Mouse (Mus musculus) heart, embryonic 11.5 days (tissue): Measurements from ENCODE around the gene Prkca. TPM values are rescaled to one million over a fixed set of nuclear protein-coding genes. Genes with fewer than 3 reads are reported as not detected.

Experiments used
- ATAC-seq: fragments of 200-750 bp; cut with Nextera tagmentation; replicated peaks from 2 replicates; pipeline ENCODE4 v1.8.0; 2017; ENCODE audit warnings: moderate library complexity; ENCODE audit not compliant: insufficient number of reproducible peaks, low FRiP score, low TSS enrichment
- H3K27ac ChIP-seq: fragments of 300-500 bp; sonication (generic); 2 replicates; pipeline ENCODE4 v1.5.1; 2014; ENCODE audit warnings: mild to moderate bottlenecking, low read depth, low read length
- H3K27me3 ChIP-seq: fragments of 300-500 bp; sonication (generic); 2 replicates; pipeline ENCODE4 v1.6.1; 2014; ENCODE audit warnings: mild to moderate bottlenecking, low read length, mixed read lengths; ENCODE audit not compliant: control insufficient read depth, insufficient read depth
- H3K36me3 ChIP-seq: fragments of 300-500 bp; sonication (generic); 2 replicates; pipeline ENCODE4 v1.6.1; 2014; ENCODE audit warnings: mild to moderate bottlenecking, low read length, moderate library complexity, mixed read lengths; ENCODE audit not compliant: control insufficient read depth, insufficient read depth
- H3K4me1 ChIP-seq: fragments of 300-500 bp; sonication (generic); 2 replicates; pipeline ENCODE4 v1.6.1; 2014; ENCODE audit warnings: low read length; ENCODE audit not compliant: control insufficient read depth, insufficient read depth
- H3K4me2 ChIP-seq: fragments of 300-500 bp; sonication (generic); 2 replicates; pipeline ENCODE4 v1.6.1; 2014; ENCODE audit warnings: mild to moderate bottlenecking, moderate library complexity
- H3K4me3 ChIP-seq: fragments of 300-500 bp; sonication (generic); 2 replicates; pipeline ENCODE4 v1.5.1; 2014; ENCODE audit warnings: low read depth, low read length
- H3K9ac ChIP-seq: fragments of 300-500 bp; sonication (generic); 2 replicates; pipeline ENCODE4 v1.6.1; 2014; ENCODE audit warnings: mild to moderate bottlenecking, low read depth, low read length, moderate library complexity
- H3K9me3 ChIP-seq: fragments of 300-500 bp; sonication (generic); replicated peaks from 2 replicates; pipeline ENCODE4 v1.6.1; 2016; ENCODE audit warnings: low read length; ENCODE audit not compliant: control insufficient read depth
- WGBS: fragments of 180-500 bp; shearing (Covaris S2); extraction: QIAGEN DNeasy Blood & Tissue Kit; methylation state at CpG from one replicate; pipeline ENCODE4 v1.1.7; 2014; ENCODE audit not compliant: insufficient replicate concordance; 5-methylcytosine and 5-hydroxymethylcytosine counted together
- polyA plus RNA-seq: library from polyadenylated mRNA; unstranded; fragments of >200 nt; fragmentation: Nextera tagmentation; extraction: Ambion mirVana; gene quantifications from 2 replicates; pipeline ENCODE4 v1.2.1, GENCODE M21; 2014

Prkca gene
- polyA plus RNA-seq, 1 experiment from 2014 or later, result 16.9 TPM

- WGBS, result 51% methylated on average over 8 of the region's 8 CpGs
- H3K4me3 ChIP-seq, result no peak overlapping the region
- H3K27me3 ChIP-seq, result no peaks in the 10 kb centered on the region
- peaks cover 20% of the 10 kb centered on the region for H3K4me1 ChIP-seq
- H3K9ac ChIP-seq, result no peak overlapping the region
- no peak overlapping the region for H3K4me2 ChIP-seq
- no peaks in the 10 kb centered on the region for H3K36me3 ChIP-seq
- no peaks in the 10 kb centered on the region for H3K9me3 ChIP-seq
- H3K27ac ChIP-seq, result no peak overlapping the region
- ATAC-seq, result no peak
These were observed 9.9 kb downstream of the Prkca start for GRCm38 (mm10) chr11:108333583-108334379.

- Histone ChIP-seq H3K27ac (no peak overlapping the region), H3K4me1 (peaks cover 23% of the 10 kb centered on the region), H3K9ac (no peak overlapping the region), H3K27me3 (no peaks in the 10 kb centered on the region), H3K4me3 (no peak overlapping the region), H3K36me3 (no peaks in the 10 kb centered on the region), H3K9me3 (no peaks in the 10 kb centered on the region), H3K4me2 (no peak overlapping the region)
- 53% methylated on average over 5 of the region's 5 CpGs for WGBS
- ATAC-seq, result no peak
These were observed 10.7 kb downstream of the Prkca start for GRCm38 (mm10) chr11:108333006-108333405.

- Histone ChIP-seq H3K36me3 (no peaks in the 10 kb centered on the region), H3K27me3 (no peaks in the 10 kb centered on the region), H3K9me3 (no peaks in the 10 kb centered on the region), H3K27ac (no peak overlapping the region), H3K9ac (no peak overlapping the region), H3K4me3 (no peak overlapping the region), H3K4me2 (no peak overlapping the region), H3K4me1 (peaks cover 15% of the 10 kb centered on the region; the same call in 1 of the 2 replicates)
- ATAC-seq, result no peak
- WGBS, result 87% methylated on average over 11 of the region's 11 CpGs
These were observed 12.9 kb downstream of the Prkca start for GRCm38 (mm10) chr11:108330818-108331217.

- H3K36me3 ChIP-seq, result no peaks in the 10 kb centered on the region
- H3K27ac ChIP-seq, result no peak overlapping the region
- peaks cover 6% of the 10 kb centered on the region; the same call in 1 of the 2 replicates for H3K4me1 ChIP-seq
- no peaks in the 10 kb centered on the region for H3K27me3 ChIP-seq
- no peak for ATAC-seq
- no peak overlapping the region for H3K4me3 ChIP-seq
- H3K4me2 ChIP-seq, result no peak overlapping the region
- WGBS, result 88% methylated on average over 8 of the region's 8 CpGs
- H3K9me3 ChIP-seq, result no peaks in the 10 kb centered on the region
- no peak overlapping the region for H3K9ac ChIP-seq
These were observed 17.8 kb downstream of the Prkca start for GRCm38 (mm10) chr11:108325943-108326342.

- H3K4me3 ChIP-seq, result no peak overlapping the region
- 80% methylated on average over 2 of the region's 2 CpGs for WGBS
These were observed 21.6 kb downstream of the Prkca start for GRCm38 (mm10) chr11:108322156-108322555.

GRCm38 (mm10) chr11:108320561-108320960, 23.2 kb downstream of the Prkca start:
- Histone ChIP-seq H3K4me3 (no peak overlapping the region), H3K9me3 (no peaks in the 10 kb centered on the region), H3K4me1 (peaks cover 6% of the 10 kb centered on the region; the same call in 1 of the 2 replicates), H3K9ac (no peak overlapping the region), H3K36me3 (no peaks in the 10 kb centered on the region), H3K27ac (no peak overlapping the region), H3K4me2 (no peak overlapping the region), H3K27me3 (no peaks in the 10 kb centered on the region)
- ATAC-seq, result no peak
- 65% methylated on average over 7 of the region's 7 CpGs for WGBS

More at GRCm38 (mm10) chr11:108322156-108322555, 21.6 kb downstream of the Prkca start:
- H3K4me1 ChIP-seq, result peaks cover 6% of the 10 kb centered on the region; the same call in 1 of the 2 replicates
- ATAC-seq, result no peak
- no peaks in the 10 kb centered on the region for H3K9me3 ChIP-seq
- H3K27ac ChIP-seq, result no peak overlapping the region
- H3K9ac ChIP-seq, result no peak overlapping the region
- no peaks in the 10 kb centered on the region for H3K27me3 ChIP-seq
- no peaks in the 10 kb centered on the region for H3K36me3 ChIP-seq
- no peak overlapping the region for H3K4me2 ChIP-seq

GRCm38 (mm10) chr11:108319162-108319561, 24.6 kb downstream of the Prkca start:
- Histone ChIP-seq H3K27me3 (no peaks in the 10 kb centered on the region), H3K36me3 (no peaks in the 10 kb centered on the region), H3K9me3 (no peaks in the 10 kb centered on the region), H3K9ac (no peak overlapping the region), H3K4me2 (peak overlapping the region; percentile 16; the same call in 1 of the 2 replicates), H3K27ac (0 out of 2 replicates have a peak overlapping the region, but pooled peaks have one; percentile 29), H3K4me3 (no peak overlapping the region), H3K4me1 (peaks cover 10% of the 10 kb centered on the region)
- 68% methylated on average over 11 of the region's 11 CpGs for WGBS
- ATAC-seq, result peak; percentile 72

- WGBS, result 85% methylated on average over 6 of the region's 6 CpGs
- peaks cover 6% of the 10 kb centered on the region for H3K4me1 ChIP-seq
- ATAC-seq, result no peak
These were observed 25.9 kb downstream of the Prkca start for GRCm38 (mm10) chr11:108317878-108318277.

GRCm38 (mm10) chr11:108315736-108316135, 28.0 kb downstream of the Prkca start:
- ATAC-seq, result no peak
- no peaks in the 10 kb centered on the region for H3K27me3 ChIP-seq
- H3K9ac ChIP-seq, result no peak overlapping the region
- peaks cover 10% of the 10 kb centered on the region for H3K4me1 ChIP-seq
- H3K4me2 ChIP-seq, result no peak overlapping the region
- H3K4me3 ChIP-seq, result no peak overlapping the region
- no peak overlapping the region for H3K27ac ChIP-seq
- WGBS, result 79% methylated on average over 7 of the region's 7 CpGs
- no peaks in the 10 kb centered on the region for H3K9me3 ChIP-seq
- H3K36me3 ChIP-seq, result no peaks in the 10 kb centered on the region

More at GRCm38 (mm10) chr11:108317878-108318277, 25.9 kb downstream of the Prkca start:
- H3K4me3 ChIP-seq, result no peak overlapping the region
- no peaks in the 10 kb centered on the region for H3K36me3 ChIP-seq
- H3K4me2 ChIP-seq, result no peak overlapping the region
- no peaks in the 10 kb centered on the region for H3K9me3 ChIP-seq
- H3K27me3 ChIP-seq, result no peaks in the 10 kb centered on the region
- no peak overlapping the region for H3K9ac ChIP-seq
- no peak overlapping the region for H3K27ac ChIP-seq
